Mouse (Mus musculus) thymus, postnatal 36 days (tissue): ENCODE results near the gene Ppp2r5e.
"Not testable (repeated sequence)": the region's sequence is repeated elsewhere in the genome, so short reads cannot be mapped to it uniquely, and the experiment has no call there.

ENCODE experiments used
- DNase-seq, 2 experiments: peaks; one replicate each; pipeline ENCODE4 v3.0.0; 2022; ENCODE audit warnings: mixed read lengths in 2 of 2

Ppp2r5e gene

GRCm38 (mm10) chr12:75482781-75483180 lies 113.3 kb downstream of the Ppp2r5e start:
- DNase-seq = no peak

- no peak for DNase-seq
These were observed 114.0 kb downstream of the Ppp2r5e start for GRCm38 (mm10) chr12:75482015-75482414.

GRCm38 (mm10) chr12:75480031-75480430 lies 116.0 kb downstream of the Ppp2r5e start:
- no peak for DNase-seq

GRCm38 (mm10) chr12:75479375-75479898 lies 116.6 kb downstream of the Ppp2r5e start:
- DNase-seq = no peak

DNA sequence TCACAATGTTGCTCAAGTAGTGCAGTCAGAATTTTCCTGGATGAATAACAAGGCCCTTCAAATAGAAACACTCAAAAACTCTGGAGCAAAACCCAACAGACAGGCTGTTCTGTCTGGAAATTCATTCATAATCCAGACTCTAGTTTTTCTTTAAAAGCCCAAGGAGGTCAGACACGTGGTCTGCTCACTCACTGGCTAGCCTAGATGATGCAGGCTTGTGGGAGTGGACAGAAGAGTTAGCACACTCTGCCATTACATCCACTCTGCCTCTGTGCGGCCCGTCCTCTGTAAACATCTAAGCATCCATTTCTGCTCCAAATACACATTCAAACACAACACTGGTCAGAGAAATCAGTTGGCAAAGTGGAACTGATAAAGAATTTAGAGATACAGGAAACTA lies 117.4 kb downstream of the Ppp2r5e start:
- DNase-seq = no peak

DNA sequence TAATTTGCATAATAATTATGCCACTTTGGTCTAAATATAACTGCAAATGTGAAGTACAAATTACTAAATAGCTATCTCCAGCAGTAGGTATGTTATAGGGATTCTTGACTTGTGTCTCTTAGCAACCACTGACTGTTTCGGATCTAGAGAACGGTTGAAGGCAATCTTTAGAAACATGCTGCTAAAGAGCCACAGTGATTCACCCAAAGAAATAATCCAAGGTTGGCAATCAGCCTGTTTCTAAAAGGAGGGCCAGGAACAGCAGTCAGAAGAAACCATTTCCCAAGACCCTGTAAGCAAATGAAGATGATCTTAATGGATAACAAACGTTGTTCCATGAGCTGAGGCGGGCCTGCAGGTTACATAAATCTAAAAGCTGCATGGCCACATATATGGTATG lies 117.9 kb downstream of the Ppp2r5e start:
- DNase-seq = no peak

DNA sequence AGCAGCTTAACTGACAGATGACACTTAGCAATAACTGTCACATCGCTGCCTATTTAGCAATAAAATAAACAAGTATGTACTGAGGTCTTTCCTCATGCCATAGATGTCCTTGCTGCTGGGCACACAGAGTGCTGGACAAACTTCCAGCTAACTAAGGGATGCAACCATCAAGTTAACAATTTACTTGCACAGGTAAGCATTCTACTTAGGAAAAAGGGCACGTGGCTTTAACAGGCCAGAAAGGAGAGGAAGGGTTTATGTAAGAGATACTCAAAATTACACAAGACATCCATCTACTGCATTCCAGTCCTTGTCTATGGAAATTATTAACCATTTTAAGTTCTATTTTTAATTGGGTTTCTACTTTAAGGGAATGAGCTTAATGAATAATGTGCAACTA lies 123.0 kb downstream of the Ppp2r5e start:
- DNase-seq = no peak

DNA sequence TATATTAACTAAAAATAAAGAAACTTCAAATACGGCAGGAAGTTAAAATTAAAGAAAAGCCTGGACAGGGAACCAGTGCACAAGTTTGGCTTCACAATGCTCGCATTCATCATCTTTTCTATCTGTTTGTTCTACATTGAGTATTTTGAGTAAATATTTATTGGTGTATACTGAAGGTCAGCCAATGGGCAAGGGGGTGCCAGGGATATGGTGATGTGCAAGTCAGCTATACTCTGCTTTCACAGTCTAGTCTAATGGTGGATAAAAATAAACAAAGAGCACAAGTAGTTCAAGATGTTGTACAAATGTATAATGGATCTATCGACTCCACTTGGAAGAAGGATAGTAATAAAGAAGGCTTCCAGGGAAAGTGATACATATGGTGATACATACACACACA lies 123.9 kb downstream of the Ppp2r5e start:
- DNase-seq = no peak

DNA sequence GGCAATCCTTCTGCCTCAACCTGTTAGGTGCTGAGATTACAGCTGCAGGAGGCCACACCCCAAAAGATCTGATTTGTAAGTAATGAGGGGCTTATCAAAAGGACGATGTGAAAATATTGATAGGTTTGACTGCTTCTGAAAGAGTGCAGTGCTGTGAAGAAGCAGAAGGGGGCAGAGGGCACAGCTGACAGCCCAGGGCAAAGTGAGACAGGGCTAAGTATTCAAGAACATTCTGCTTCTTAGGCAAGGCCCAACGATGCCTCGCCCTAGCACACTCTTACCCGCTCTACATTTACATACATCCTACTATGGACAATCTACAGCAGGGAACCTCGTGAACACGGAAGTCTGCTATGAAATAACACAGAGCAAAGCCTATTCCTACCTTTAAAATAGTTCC lies 128.2 kb downstream of the Ppp2r5e start:
- no peak for DNase-seq

DNA sequence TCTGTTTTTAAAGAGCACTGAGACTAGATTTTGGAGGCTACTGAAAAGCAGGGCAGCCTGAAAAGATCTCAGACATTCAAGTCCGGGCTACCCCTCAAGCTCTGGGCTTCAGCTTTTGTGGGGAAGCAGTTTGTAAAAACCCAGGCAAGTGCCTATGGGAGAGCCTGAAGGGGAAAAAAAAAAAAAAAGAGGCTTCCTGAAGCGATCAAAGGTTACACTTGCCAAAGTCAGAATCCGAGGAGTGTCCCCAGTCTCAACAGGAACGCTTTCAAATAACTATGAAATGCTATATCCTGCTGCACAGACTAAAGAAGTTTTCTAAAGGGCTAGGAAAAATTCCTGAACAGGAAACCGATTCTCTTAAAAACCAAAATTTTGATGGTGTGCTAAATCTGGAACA lies 128.9 kb downstream of the Ppp2r5e start:
- no peak for DNase-seq

DNA sequence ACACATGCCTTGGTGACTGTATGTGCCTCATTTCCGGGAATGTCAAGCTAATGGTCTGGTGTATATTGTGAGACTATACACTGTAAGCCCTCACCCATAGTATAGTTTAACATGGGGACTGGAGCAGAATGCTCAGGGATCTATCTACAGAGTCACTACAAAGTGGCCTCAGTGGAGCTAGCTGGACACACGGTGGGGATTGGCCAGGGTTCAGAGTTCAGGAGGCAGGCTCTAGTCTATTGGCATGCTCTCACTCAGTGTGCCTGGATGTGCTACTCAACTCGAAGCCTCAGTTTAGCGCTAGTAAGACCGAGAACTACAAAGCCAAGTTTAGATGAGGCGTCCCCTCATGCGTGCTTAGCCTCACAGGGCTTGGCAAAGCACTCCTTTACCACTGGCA lies 129.8 kb downstream of the Ppp2r5e start:
- DNase-seq = no peak

- DNase-seq = no peak
These were observed 131.9 kb downstream of the Ppp2r5e start for GRCm38 (mm10) chr12:75464016-75464769.

DNA sequence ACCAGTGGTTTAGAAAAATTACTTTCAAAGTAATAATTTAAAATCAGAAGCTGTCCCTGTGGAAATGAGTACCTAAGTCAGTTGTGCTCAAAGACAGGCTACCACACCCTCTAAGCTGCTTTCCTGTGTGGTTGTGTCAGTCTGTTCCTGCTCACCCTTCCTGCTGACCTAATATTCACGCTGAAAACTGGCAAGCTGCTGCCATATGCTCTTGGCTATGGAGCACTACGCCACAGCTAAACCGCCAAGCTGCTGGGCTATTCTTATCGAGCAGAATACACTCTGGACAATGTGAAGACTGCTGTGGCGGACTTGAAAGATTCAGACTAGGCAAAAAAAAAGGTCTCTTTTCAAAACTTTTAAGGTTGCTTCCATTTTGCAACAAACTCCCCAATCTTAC lies 135.5 kb downstream of the Ppp2r5e start:
- no peak for DNase-seq

DNA sequence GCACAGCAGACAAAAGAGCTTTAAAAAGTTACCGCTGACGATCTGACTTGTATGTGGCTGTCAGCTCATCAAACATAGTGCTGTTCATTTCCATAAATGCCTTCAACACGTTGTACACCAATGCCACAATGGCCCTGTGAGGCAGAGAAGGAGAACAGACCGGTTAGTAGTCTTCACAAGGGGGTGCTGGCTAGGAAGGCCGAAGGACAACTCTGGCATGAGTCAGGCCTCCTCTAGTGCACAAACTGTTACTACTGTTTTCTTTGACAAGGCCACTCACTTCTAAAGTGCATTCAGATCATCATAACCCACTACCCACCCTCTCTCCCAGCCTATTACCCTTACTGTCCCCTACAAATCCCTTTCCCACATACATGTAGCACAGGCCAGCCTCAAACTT lies 136.4 kb downstream of the Ppp2r5e start:
- no peak for DNase-seq

DNA sequence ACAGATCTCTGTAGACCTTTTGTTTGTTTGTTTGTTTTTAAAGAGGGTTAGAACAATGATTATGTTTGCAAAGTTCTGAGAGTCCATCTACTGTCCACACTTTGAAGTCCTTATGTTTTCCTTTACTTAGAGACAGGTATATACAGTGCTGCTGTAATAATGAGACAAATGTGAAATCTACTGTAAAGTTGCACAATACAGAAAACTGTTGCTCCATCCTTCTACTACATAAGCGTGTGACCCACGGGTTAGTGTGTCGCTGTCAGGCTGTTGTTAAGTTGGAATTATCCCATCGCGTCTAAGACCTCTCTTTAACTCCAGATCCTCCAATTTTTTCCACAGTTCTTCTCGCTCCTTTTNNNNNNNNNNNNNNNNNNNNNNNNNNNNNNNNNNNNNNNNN lies 142.6 kb downstream of the Ppp2r5e start:
- DNase-seq = no peak

DNA sequence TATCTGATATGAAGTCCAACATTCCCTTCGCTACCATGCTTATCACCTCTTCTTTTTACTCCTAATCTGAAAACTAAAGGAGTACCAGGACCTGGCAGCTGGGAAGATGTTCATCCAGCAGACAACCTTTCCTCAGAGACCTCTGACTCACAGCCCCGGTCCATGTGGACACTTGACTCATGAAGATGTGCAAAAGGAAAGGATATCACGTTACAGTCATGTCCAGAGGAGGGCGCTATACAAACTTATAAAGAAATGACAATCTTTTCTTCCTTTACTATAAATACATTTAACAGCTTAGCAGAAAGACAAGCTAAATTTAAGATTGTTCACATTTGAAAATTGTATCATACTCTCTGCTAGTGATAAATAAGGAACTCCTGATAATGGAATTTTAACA lies 143.0 kb downstream of the Ppp2r5e start:
- DNase-seq = no peak

DNA sequence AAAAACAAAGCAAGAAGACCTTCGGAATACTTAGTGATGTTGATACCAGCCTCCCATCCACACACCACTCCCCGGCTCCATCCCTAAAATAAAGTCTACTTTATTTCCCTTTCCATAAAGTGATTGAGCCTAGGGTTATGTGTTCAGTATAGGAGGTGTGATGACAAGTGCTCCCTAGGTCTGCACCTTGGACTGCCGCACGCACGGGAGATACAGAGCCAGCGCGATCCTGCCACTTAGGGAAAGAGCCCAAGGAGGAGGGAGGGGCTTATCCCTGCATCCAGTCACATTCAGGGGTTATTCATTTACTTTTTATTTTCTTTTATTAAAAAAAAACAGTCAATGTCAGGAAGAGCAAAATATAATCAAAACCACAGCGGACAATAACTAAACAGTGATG lies 145.5 kb downstream of the Ppp2r5e start:
- no peak for DNase-seq

DNA sequence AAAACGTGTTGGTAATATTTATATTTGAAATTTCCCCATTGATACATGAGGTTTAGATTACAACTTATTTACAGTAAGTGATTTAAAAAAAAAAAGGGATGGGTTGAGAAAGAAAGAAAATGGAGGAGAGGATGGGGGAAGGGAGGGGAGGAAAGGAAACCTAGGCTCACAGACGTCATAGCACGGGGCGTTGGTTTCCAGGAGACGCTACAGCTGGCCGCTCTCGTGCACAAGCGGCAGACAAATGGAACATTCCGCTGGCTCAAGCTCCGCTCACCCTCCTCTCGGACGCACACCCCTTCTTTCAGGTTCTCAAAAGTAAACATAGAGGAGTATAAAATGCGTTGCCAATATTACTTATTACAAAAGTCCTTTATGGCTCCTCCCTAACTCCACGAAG lies 146.0 kb downstream of the Ppp2r5e start:
- peak; percentile 25 to 58 for DNase-seq

DNA sequence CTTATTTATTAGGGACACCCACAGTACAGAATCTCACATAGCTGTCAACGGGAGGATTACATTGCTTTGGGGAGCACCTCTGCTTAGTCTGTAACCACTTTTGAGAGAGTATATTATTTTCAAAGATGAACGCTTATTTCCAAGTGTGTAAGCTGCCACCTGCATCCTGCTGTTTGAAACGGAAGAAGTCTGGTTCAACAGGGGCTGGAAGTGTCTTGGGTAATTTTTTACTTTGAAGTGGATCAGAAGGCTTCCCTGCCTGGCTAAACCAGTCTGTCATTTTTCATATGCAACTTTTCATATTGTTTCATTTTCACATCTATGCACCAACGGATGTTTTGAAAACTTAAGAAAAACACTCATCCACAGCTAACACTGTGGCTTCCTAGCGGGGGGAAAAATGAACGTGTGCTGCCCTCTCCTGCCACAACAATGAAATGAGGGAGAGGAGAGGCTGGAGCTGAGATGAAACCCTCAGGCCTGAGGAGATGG lies 146.5 kb downstream of the Ppp2r5e start:
- peak; percentile 47 to 68 for DNase-seq

GRCm38 (mm10) chr12:75448921-75449320 lies 147.1 kb downstream of the Ppp2r5e start:
- DNase-seq = peak; percentile 18 to 24

DNA sequence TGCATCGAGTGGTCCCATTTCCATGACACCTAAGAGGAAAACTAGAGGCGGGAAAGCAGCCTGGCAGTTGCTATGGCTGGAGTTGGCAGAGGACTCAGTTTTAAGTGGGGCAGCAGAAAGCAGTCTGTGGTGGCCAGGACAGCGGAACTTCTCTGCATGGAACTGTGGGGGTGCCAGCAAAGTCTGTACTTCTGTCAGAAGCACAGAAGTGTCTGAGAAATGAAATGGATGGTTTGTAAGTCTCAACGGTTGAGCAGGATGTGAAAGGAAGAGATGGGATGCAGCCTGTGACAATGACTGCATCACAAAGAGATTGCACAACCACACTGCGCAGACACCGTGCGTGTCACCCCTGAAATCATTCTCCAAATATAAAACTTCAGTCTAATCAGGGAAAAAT lies 149.8 kb downstream of the Ppp2r5e start:
- no peak for DNase-seq

DNA sequence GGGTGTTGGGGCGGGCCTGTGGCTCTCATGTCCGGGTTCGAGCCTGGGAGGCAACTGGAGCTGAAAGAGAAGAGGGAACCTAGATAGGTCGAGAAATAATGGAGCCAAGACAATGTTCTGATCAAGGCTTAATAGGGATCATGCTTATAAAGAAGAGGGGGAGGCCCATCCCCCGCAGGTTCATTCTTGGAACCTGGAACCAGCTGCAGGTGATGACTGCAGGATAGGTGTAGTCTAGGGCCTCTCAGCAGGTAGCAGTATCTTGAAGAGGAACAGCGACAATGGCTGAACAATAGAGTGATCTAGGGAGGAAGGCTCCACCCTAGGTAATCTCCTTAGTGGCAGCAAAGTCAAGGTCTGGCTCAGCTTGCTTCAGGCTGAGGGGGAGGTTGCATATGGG lies 163.6 kb downstream of the Ppp2r5e start:
- not testable (repeated sequence) for DNase-seq

GRCm38 (mm10) chr12:75429685-75430396 lies 166.2 kb downstream of the Ppp2r5e start:
- no peak for DNase-seq

DNA sequence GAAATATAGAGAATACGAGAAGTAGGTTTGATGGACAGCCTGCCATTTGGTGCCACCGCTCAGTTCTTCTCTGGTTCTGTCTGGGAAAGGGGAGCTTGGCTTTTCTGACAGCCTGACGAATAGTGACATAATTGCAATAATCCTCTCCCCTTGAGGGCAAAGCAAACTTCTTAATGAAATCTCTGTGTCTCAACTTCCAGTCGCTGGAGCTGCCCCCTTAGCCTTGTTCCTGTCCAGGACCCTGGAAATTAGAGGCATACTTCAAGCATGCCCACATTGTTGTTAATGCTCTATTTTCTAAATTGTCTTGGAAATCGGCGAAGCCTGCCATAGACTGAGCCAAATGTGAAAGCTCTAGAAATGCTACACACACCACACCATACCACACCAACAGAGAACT lies 167.3 kb downstream of the Ppp2r5e start:
- DNase-seq = no peak
